In the genomic region with DNA sequence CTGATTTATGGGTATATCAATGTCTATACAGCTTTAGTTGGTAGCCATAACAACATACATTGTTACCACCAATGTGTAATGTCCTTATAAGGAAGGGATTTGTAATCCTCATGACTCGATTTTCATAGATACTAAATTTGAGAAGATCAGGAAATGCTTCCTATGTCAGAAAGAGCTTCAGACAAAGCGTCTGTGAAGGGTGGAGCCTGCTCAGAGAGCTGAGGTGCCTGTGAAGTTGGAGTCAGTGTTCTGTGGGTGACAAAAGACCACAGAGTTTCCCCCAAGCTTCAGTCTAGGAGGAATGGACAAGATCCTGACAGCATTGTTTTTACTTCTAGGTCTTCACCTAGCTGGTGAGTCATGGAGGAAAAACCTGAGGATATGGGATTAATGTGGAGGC, we compare ENCODE assay signal across 20 mouse cellular contexts.
DNase-seq lines count a peak whose midpoint lies in the region; ATAC-seq and TF ChIP-seq lines count a peak whose summit lies in the region.
"Had no signal": no experiment of that assay in that cellular context is flagged by ENCODE, and none has a peak within 500 bp of the region (broad histone marks: within the 10 kb centered on the region; RNA-seq: fewer than 3 reads in every experiment).

No protein-coding gene starts in this region.

- WGBS in kidney, embryonic 16.5 days: 70% methylated on average over 2 of the region's 2 CpGs
- 49% methylated on average over 2 of the region's 2 CpGs for WGBS in stomach, postnatal 0 days

- no peak overlapping the region for H3K4me3 ChIP-seq in kidney, embryonic 16.5 days (ENCODE audit: low read length)
- no peak overlapping the region for H3K4me3 ChIP-seq in stomach, postnatal 0 days (ENCODE audit: low read depth, low read length)
- H3K4me3 ChIP-seq: embryonic facial prominence, embryonic 10.5 days; forebrain, embryonic 13.5 days; heart, adult 2 months; heart, embryonic 15.5 days; hindbrain, embryonic 15.5 days had no signal

- H3K27me3 ChIP-seq in kidney, embryonic 16.5 days (ENCODE audit: insufficient read depth, low read length): no peaks in the 10 kb centered on the region
- H3K27me3 ChIP-seq in stomach, postnatal 0 days (ENCODE audit: control insufficient read depth, insufficient read depth, low read length): no peaks in the 10 kb centered on the region
- H3K27me3 ChIP-seq: forebrain, embryonic 13.5 days; heart, embryonic 15.5 days; hindbrain, embryonic 15.5 days had no signal

- H3K27ac ChIP-seq in kidney, embryonic 16.5 days (ENCODE audit: low read length): no peak overlapping the region
- no peak overlapping the region for H3K27ac ChIP-seq in stomach, postnatal 0 days (replicated peaks)
- H3K27ac ChIP-seq: embryonic facial prominence, embryonic 10.5 days; forebrain, embryonic 13.5 days; heart, adult 2 months; heart, embryonic 15.5 days; hindbrain, embryonic 15.5 days had no signal

- no peaks in the 10 kb centered on the region for H3K4me1 ChIP-seq in kidney, embryonic 16.5 days (ENCODE audit: insufficient read depth, low read length)
- no peaks in the 10 kb centered on the region for H3K4me1 ChIP-seq in stomach, postnatal 0 days (replicated peaks; ENCODE audit: control insufficient read depth, insufficient read depth)
- H3K4me1 ChIP-seq: embryonic facial prominence, embryonic 10.5 days; forebrain, embryonic 13.5 days; heart, embryonic 15.5 days; hindbrain, embryonic 15.5 days had no signal

- H3K4me2 ChIP-seq in kidney, embryonic 16.5 days (replicated peaks; ENCODE audit: low read depth, low read length): no peak overlapping the region
- no peak overlapping the region for H3K4me2 ChIP-seq in stomach, postnatal 0 days (replicated peaks; ENCODE audit: low read depth)
- H3K4me2 ChIP-seq: forebrain, embryonic 13.5 days; heart, embryonic 11.5 days; heart, embryonic 15.5 days; hindbrain, embryonic 15.5 days had no signal

- peak; percentile 36 for DNase-seq in thymus, postnatal 14 days
- DNase-seq in thymus, adult 18-20 months: no peak
- no peak for DNase-seq in stomach, postnatal 0 days (ENCODE audit: low spot score)
- DNase-seq: adrenal gland, postnatal 25 days; B cell, adult 2 months; cerebellum, adult 18-20 months; cerebellum, postnatal 10 days; forebrain, postnatal 0 days; gastrocnemius, postnatal 14 days; heart, adult 2 months; heart, postnatal 14 days had no signal

- ATAC-seq in CD4-positive, CD25-positive, alpha-beta regulatory T cell, adult 4 months: peak; percentile 40
- ATAC-seq in inflammation-experienced regulatory T-cells, adult 6 months: peak; percentile 21
- no peak for ATAC-seq in megakaryocyte-erythroid progenitor cell, adult 5-6 weeks (replicated peaks; ENCODE audit: low FRiP score, low TSS enrichment, poor library complexity, severe bottlenecking)
- no peak for ATAC-seq in kidney, embryonic 16.5 days (ENCODE audit: low FRiP score, low TSS enrichment)
- no peak for ATAC-seq in stomach, postnatal 0 days (ENCODE audit: low FRiP score, low TSS enrichment)
- ATAC-seq: forebrain, embryonic 13.5 days; forebrain, postnatal 0 days had no signal

- no peak overlapping the region for H3K9ac ChIP-seq in kidney, embryonic 16.5 days (replicated peaks; ENCODE audit: low read length)
- H3K9ac ChIP-seq in stomach, postnatal 0 days (ENCODE audit: low read length): no peak overlapping the region
- H3K9ac ChIP-seq: forebrain, embryonic 13.5 days; forebrain, postnatal 0 days; heart, embryonic 15.5 days; hindbrain, embryonic 15.5 days had no signal

- no peak for TF ChIP-seq CTCF in stomach, postnatal 0 days (IDR thresholded peaks at IDR 0.05; ENCODE audit: low read depth)

- H3K9me3 ChIP-seq in kidney, embryonic 16.5 days (ENCODE audit: low read length): no peaks in the 10 kb centered on the region
- no peaks in the 10 kb centered on the region for H3K9me3 ChIP-seq in stomach, postnatal 0 days (ENCODE audit: control insufficient read depth, low read length)
- H3K9me3 ChIP-seq: embryonic facial prominence, embryonic 10.5 days; forebrain, embryonic 13.5 days; heart, embryonic 15.5 days; hindbrain, embryonic 15.5 days had no signal

- H3K36me3 ChIP-seq in kidney, embryonic 16.5 days (ENCODE audit: insufficient read depth, low read length): no peaks in the 10 kb centered on the region
- no peaks in the 10 kb centered on the region for H3K36me3 ChIP-seq in stomach, postnatal 0 days (ENCODE audit: control insufficient read depth, insufficient read depth, low read length)
- H3K36me3 ChIP-seq: embryonic facial prominence, embryonic 10.5 days; heart, embryonic 15.5 days; hindbrain, embryonic 15.5 days had no signal

- no peak for TF ChIP-seq EP300 in stomach, postnatal 0 days (optimal IDR thresholded peaks at IDR 0.05)

Comparison
In these comparisons a context has a peak if more than half of its experiments do, and no peak if none do; other contexts are left out.
1. ATAC-seq: peak in CD4-positive, CD25-positive, alpha-beta regulatory T cell, adult 4 months (single experiment) and inflammation-experienced regulatory T-cells, adult 6 months (single experiment); none in megakaryocyte-erythroid progenitor cell, adult 5-6 weeks (single experiment), kidney, embryonic 16.5 days (single experiment) and stomach, postnatal 0 days (single experiment).